Mouse (Mus musculus): ENCODE measurements at regions not wholly inside any gene's neighbourhood (a gene's known extent, or its start where the extent isn't known, plus 50 kb on each side); places are given as distances from the start of the nearest gene placed in this dataset.
A peak's percentile ranks its signal among the peaks of the same experiment; 100 is the strongest.

- intact Hi-C loops (cut with DNase I), result no loop called here
- DNase-seq, result no peak
Measured at GRCm38 (mm10) chr5:69678770-69679169, 86.6 kb upstream of the Gnpda2 start.

GRCm38 (mm10) chr5:69678268-69678667 is 86.1 kb upstream of the Gnpda2 start:
- DNase-seq, result no peak
- intact Hi-C loops (cut with DNase I), result no loop called here

GRCm38 (mm10) chr5:69665555-69665954 is 73.4 kb upstream of the Gnpda2 start:
- no peak for DNase-seq
- intact Hi-C loops (cut with DNase I), result no loop called here

- peak; percentile 4 to 33 for DNase-seq
- intact Hi-C loops (cut with DNase I), result no loop called here
Measured at GRCm38 (mm10) chr5:69663961-69664360, 71.8 kb upstream of the Gnpda2 start.

Measured in heart, postnatal 36 days (tissue).